ENCODE assay signal across 8 mouse cellular contexts in the genomic region with DNA sequence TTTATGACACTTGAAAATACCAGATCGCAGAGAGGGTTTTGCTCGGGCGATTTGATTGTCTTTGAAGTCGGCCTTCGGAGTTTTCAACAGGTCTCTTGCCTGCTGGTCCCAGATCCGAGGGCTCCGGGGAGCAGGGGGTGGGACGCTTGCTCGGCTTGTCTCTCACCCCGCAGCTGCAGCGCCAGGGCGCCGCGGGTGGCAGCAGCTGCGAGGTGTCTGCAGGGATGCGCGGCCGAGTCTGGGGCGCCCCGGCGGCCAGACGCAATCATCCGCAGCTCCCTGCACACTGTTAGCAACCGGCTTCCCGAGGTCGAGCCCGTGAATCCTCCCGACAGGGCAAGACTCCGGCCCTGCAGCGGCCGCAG.
DNase-seq lines count a peak whose midpoint lies in the region; ATAC-seq lines count a peak whose summit lies in the region.

No protein-coding gene starts in this region.

- H3K9ac ChIP-seq in forebrain, embryonic 15.5 days (replicated peaks) = peak overlapping the region; percentile 50
- peak overlapping the region; percentile 68 for H3K9ac ChIP-seq in hindbrain, embryonic 16.5 days (ENCODE audit: low read depth, low read length)
- no peak overlapping the region for H3K9ac ChIP-seq in limb, embryonic 15.5 days
- H3K9ac ChIP-seq in neural tube, embryonic 15.5 days (replicated peaks) = peak overlapping the region; percentile 21

- peak; percentile 8 for DNase-seq in layer of hippocampus, adult 11-12 months (ENCODE audit: low spot score)
- no peak for DNase-seq in layer of hippocampus, adult 9-11 months
- peak; percentile 15 for DNase-seq in adrenal gland, postnatal 25 days
- no peak for DNase-seq in cerebellum, adult 11-12 months

- no peaks in the 10 kb centered on the region for H3K36me3 ChIP-seq in forebrain, embryonic 15.5 days
- H3K36me3 ChIP-seq in hindbrain, embryonic 16.5 days (ENCODE audit: control insufficient read depth, insufficient read depth, low read length) = no peaks in the 10 kb centered on the region
- no peaks in the 10 kb centered on the region for H3K36me3 ChIP-seq in limb, embryonic 15.5 days
- no peaks in the 10 kb centered on the region for H3K36me3 ChIP-seq in neural tube, embryonic 15.5 days

- H3K9me3 ChIP-seq in forebrain, embryonic 15.5 days = no peaks in the 10 kb centered on the region
- H3K9me3 ChIP-seq in hindbrain, embryonic 16.5 days (ENCODE audit: control insufficient read depth, low read length) = no peaks in the 10 kb centered on the region
- H3K9me3 ChIP-seq in limb, embryonic 15.5 days = no peaks in the 10 kb centered on the region
- H3K9me3 ChIP-seq in neural tube, embryonic 15.5 days (replicated peaks) = no peaks in the 10 kb centered on the region

- no peak overlapping the region for H3K27ac ChIP-seq in forebrain, embryonic 15.5 days (replicated peaks)
- H3K27ac ChIP-seq in hindbrain, embryonic 16.5 days (ENCODE audit: low read depth, low read length) = peak overlapping the region; percentile 56
- H3K27ac ChIP-seq in limb, embryonic 15.5 days = no peak overlapping the region
- peak overlapping the region; percentile 72 for H3K27ac ChIP-seq in neural tube, embryonic 15.5 days (replicated peaks)

- peaks cover 21% of the 10 kb centered on the region for H3K4me1 ChIP-seq in forebrain, embryonic 15.5 days
- peaks cover 8% of the 10 kb centered on the region for H3K4me1 ChIP-seq in hindbrain, embryonic 16.5 days (ENCODE audit: control insufficient read depth, insufficient read depth, low read depth, low read length)
- H3K4me1 ChIP-seq in limb, embryonic 15.5 days = peaks cover 15% of the 10 kb centered on the region
- peaks cover 18% of the 10 kb centered on the region for H3K4me1 ChIP-seq in neural tube, embryonic 15.5 days

- peak; percentile 80 for ATAC-seq in forebrain, embryonic 15.5 days (replicated peaks)
- ATAC-seq in hindbrain, embryonic 16.5 days = peak; percentile 89
- no peak for ATAC-seq in limb, embryonic 15.5 days (ENCODE audit: insufficient number of reproducible peaks, low FRiP score, low TSS enrichment, low read depth)
- peak; percentile 89 for ATAC-seq in neural tube, embryonic 15.5 days (ENCODE audit: low FRiP score)

- H3K27me3 ChIP-seq in forebrain, embryonic 15.5 days = peaks cover 38% of the 10 kb centered on the region
- H3K27me3 ChIP-seq in hindbrain, embryonic 16.5 days (replicated peaks; ENCODE audit: control insufficient read depth, insufficient read depth, low read length) = peaks cover 12% of the 10 kb centered on the region
- H3K27me3 ChIP-seq in limb, embryonic 15.5 days = peaks cover 83% of the 10 kb centered on the region
- peaks cover 39% of the 10 kb centered on the region for H3K27me3 ChIP-seq in neural tube, embryonic 15.5 days (replicated peaks)

- peak overlapping the region; percentile 98 for H3K4me2 ChIP-seq in forebrain, embryonic 15.5 days (replicated peaks)
- peak overlapping the region; percentile 72 for H3K4me2 ChIP-seq in hindbrain, embryonic 16.5 days (ENCODE audit: low read length)
- peak overlapping the region; percentile 90 for H3K4me2 ChIP-seq in limb, embryonic 15.5 days
- peak overlapping the region; percentile 93 for H3K4me2 ChIP-seq in neural tube, embryonic 15.5 days

- H3K4me3 ChIP-seq in forebrain, embryonic 15.5 days = peak overlapping the region; percentile 54
- H3K4me3 ChIP-seq in hindbrain, embryonic 16.5 days (ENCODE audit: low read length) = peak overlapping the region; percentile 53
- H3K4me3 ChIP-seq in limb, embryonic 15.5 days = peak overlapping the region; percentile 42
- peak overlapping the region; percentile 43 for H3K4me3 ChIP-seq in neural tube, embryonic 15.5 days (replicated peaks)

- under 1% methylated on average over 29 of the region's 31 CpGs for WGBS in forebrain, embryonic 15.5 days
- under 1% methylated on average over 31 of the region's 31 CpGs for WGBS in hindbrain, embryonic 16.5 days
- WGBS in limb, embryonic 15.5 days = under 1% methylated on average over 31 of the region's 31 CpGs
- under 1% methylated on average over 31 of the region's 31 CpGs for WGBS in neural tube, embryonic 15.5 days

Comparison
In these comparisons a context has a peak if more than half of its experiments do, and no peak if none do; other contexts are left out.
1. DNase-seq: peak in layer of hippocampus, adult 11-12 months (single experiment) and adrenal gland, postnatal 25 days (single experiment); none in layer of hippocampus, adult 9-11 months (single experiment) and cerebellum, adult 11-12 months (single experiment).
2. H3K27ac ChIP-seq: peak in hindbrain, embryonic 16.5 days (single experiment) and neural tube, embryonic 15.5 days (single experiment); none in forebrain, embryonic 15.5 days (single experiment) and limb, embryonic 15.5 days (single experiment).
3. Peak in every context shown above with its lines, with median percentiles within 50 percentile points of each other: H3K4me2 ChIP-seq and H3K4me3 ChIP-seq.